Mouse (Mus musculus): ENCODE data around the gene Adgrg6.
A peak's percentile ranks its signal among the peaks of the same experiment; 100 is the strongest.

The Adgrg6 gene

DNA sequence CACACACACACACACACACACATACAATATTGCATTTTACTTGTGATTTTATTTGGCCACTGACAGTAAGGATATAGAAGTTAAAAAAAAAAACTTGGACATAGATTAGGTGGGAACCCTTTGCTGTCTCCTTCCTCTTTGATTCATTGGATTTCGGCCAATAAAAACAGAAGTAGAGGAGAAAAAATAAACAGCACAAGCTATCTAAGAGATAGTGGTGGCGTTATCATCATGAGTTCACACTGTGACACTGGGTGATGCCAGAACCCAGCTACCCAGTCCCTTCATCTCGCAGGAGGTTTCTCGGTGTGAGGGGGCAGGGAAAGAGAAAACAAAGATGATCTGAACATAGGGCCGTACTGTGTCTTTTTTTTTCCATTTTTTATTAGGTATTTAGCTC lies 62.2 kb downstream of the Adgrg6 start:
- DNase-seq (ENCODE audit: low spot score): no peak

GRCm38 (mm10) chr10:14482483-14482882 lies 63.0 kb downstream of the Adgrg6 start:
- no peak for DNase-seq (ENCODE audit: low spot score)

DNA sequence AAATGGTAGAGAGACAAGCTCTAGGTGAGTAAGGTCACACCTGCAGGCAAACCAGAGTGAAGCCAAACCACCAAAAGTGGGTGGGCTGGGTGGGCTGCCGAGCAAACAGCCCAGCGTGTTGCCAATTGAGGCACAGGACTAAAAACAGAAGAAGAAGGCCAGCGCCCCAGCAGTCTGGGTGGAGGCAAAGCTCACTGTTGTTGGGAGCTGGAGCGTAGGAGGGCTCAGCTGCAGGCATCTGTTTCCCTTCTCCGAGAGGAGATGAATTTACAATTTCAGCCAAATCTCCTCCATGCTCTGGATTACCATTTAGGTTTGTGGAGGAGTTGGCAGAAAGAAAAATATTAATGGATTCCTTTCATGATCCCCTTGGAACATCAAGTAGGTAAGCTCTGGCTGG lies 64.5 kb downstream of the Adgrg6 start:
- DNase-seq (ENCODE audit: low spot score): no peak

DNA sequence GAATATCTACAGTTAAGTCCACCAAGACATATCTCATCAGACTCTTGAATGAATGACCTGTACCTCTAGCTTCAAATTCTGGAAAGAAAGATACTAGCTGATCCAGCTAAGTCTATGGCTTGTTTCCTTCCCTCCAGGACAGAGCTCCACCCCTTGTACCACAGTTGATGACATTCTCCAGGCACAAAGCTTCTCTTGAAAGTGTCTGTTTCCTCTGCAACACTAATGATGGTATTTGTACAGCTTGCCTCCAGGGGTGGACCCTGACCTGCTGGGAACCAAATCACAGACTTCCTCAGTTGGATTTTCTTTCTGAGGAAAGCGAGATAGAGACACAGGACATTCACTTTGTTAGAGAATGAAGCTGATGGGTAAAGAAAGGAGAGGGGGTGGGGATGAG lies 69.1 kb downstream of the Adgrg6 start:
- no peak for DNase-seq (ENCODE audit: low spot score)

DNA sequence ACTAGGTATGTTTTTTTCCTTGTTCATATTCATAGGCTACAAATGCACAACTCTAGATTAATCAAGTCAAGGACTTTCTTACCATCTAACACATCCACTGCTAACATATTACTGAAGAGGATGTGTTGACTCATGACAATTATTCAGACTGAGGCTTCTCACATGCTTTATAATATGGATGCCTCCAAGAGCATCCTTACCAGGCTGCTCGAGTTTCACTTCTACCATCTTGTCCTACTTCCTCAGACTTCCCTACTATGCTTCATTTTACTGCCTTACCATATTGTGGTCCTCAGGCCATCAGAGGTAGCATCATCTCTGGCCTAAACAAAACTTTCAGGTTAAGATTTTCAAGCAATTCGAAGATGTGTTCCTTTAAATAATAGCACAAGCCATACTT lies 69.8 kb downstream of the Adgrg6 start:
- no peak for DNase-seq (ENCODE audit: low spot score)

DNA sequence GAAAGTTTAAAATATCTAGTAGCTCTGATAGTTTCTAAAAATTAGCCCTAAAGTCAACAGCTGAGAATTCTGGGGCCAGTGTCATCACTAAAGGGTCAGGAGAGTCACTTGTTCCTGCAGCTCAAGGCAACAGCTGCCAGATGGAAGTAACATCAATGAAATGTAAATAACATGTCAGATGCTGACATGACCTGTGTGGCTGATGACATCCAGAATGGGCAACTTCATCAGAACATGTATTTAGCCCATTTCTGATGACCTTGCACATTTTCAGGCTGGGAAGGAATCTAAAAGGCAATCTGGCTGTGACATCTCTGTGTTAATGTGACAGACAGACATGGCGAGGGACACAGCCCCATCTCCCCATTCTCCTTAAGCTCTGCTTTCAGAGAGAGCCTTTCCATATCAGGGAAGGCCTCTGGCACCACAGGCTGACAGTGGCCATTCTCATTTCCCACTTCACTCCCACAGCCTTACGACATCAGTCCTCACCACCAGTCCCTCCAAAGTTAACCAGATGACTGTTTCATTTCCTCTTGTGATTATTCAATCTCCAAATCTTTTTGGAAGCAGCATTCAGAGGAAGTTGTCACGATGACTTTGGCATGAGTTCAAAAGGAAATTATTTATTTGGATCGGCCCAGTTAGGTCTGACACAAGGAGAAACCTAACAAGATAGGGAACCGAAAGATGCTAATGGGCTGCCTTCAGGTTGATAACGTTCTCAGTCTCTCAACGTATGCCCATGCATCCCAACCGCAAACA lies 70.7 kb downstream of the Adgrg6 start:
- DNase-seq (ENCODE audit: low spot score): no peak

GRCm38 (mm10) chr10:14471039-14471550 lies 74.4 kb downstream of the Adgrg6 start:
- DNase-seq (ENCODE audit: low spot score): no peak

GRCm38 (mm10) chr10:14468623-14469022 lies 76.8 kb downstream of the Adgrg6 start:
- DNase-seq (ENCODE audit: low spot score): no peak

- no peak for DNase-seq (ENCODE audit: low spot score)
Observed at GRCm38 (mm10) chr10:14463796-14464511, 81.5 kb downstream of the Adgrg6 start.

DNA sequence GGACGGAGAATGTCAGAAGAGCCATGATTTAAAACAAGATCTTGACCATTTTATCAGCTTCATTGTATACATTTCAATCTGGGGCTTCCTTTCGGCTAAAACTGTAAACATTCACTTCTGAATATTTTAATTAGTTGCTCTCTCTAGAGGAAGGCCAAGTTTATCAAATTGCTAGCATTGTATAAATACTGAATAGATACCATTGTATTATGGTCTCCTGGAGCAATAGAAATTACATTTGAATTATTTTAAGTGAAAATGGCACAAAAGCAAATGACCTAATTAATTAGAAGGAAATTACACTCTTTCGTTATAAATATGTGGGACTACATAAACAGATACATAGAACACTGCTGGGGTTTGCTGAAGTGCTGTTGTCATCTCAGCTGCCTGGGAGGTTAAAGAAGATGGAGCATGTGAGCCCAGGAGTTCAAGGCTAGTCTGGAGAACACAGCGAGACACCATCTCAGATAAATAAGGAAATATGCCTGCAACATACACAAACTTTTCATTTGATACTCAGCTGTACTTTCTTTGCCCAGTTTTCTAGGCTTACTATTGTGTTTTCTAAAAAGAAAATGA lies 84.4 kb downstream of the Adgrg6 start:
- DNase-seq (ENCODE audit: low spot score): no peak

DNA sequence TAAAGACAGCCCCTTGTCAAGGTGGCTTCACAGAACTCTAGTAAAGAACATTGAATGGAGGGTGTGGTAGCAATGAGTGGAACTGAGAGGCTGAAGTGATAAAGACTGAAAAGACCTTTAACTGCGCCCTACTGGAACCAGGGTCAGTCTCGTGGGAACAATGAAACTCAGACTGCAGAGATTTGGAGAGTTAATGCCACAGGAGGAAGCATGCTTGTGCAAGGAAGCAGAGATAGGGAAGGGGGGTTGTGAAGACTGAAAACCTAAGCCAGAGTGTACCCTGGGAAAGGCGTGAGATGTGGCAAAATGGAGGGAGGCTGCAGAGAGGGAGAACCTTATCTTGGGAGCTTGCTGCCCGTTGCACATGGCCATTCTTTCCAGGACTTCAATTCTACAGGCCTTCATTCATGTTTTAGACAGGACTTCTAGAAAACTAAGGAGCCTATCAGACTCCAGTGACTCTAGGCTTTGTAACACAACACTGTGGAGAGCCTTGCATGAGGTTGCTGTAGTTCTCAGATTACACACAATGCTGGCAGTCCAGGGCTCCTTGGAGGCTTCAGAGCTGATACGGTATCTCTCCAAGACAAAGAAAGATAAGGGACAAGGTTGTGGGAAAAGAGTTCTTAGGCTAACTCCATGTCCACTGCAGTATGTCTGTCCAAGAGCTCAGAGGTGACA lies 85.1 kb downstream of the Adgrg6 start:
- DNase-seq (ENCODE audit: low spot score): no peak

DNA sequence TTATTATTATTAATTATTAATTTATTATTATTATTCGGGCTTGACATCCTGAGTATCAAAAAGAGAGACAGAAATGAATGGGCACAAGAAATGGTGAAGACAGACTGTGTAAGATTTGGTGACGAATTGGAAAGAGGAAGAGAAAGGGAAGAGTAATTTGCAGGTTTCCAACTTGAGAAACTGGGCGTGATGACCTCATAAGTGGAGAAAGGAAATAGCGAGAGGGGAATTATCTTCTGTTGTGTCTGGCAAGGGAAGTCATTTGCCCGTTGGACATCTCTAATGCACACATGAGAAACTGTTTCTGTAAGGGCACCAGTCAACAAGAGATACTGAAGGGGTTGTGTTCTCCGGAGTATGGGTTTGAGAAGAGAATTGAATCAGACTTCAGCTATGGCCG lies 85.6 kb downstream of the Adgrg6 start:
- DNase-seq (ENCODE audit: low spot score): no peak

DNA sequence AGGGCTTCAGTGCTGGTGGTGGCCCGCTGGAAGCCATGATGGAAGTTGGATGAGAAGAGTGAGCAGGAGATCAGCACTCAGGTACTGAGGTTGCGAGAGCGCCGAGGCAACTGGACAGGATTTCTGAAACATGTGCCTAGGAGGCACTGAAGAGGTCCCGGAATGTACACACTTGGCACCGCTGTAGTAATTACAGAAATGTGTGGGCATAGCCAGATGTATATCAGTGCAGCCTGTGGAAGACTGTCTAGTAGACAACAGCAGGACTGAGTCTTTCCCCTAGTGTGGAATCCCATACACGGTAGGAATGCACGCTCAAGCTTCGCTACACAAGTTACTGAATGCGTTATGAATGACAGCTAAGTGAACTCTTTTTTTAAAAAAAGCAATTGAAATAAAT lies 86.1 kb downstream of the Adgrg6 start:
- no peak for DNase-seq (ENCODE audit: low spot score)

DNA sequence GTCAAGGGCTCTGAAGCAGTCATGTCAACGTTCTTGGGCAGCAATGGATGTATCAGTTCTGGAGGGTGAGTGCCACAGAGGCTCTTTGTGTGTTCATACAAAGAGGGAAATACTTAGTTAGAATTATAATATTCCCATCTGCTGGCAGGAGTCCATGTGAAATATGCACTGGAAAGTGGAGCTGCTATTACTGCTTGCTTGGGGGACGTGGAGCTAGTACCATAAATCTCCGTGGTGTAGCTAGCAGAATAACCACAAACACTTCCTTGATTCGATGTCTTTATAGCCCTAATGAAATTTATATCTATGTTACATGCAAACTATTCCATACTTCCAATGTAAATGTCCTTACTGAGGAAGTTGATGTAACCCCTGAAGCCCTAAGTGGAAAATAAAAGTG lies 91.0 kb downstream of the Adgrg6 start:
- no peak for DNase-seq (ENCODE audit: low spot score)

DNA sequence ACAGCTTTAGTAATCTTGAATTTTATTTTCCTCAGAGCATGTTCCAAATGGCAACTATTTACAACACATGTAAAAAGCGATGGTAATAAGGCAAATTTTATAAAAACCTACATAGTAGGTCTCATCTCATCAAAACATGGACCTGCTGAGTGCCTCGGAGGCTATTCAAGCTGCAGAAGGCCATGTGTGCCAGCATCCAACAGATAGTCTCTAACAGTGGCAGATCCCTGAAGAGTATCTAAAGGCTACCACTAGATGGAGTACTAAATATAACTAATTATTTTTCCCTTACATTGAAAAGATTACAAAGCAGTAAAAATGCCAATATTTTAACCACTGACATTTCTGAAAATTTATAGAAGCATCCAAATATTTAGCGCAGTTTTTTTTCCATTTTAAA lies 93.6 kb downstream of the Adgrg6 start:
- no peak for DNase-seq (ENCODE audit: low spot score)

- peak; percentile 12 for DNase-seq (ENCODE audit: low spot score)
Observed at GRCm38 (mm10) chr10:14450073-14450472, 95.4 kb downstream of the Adgrg6 start.

- no peak for DNase-seq (ENCODE audit: low spot score)
Observed at GRCm38 (mm10) chr10:14445590-14446291, 99.7 kb downstream of the Adgrg6 start.

DNA sequence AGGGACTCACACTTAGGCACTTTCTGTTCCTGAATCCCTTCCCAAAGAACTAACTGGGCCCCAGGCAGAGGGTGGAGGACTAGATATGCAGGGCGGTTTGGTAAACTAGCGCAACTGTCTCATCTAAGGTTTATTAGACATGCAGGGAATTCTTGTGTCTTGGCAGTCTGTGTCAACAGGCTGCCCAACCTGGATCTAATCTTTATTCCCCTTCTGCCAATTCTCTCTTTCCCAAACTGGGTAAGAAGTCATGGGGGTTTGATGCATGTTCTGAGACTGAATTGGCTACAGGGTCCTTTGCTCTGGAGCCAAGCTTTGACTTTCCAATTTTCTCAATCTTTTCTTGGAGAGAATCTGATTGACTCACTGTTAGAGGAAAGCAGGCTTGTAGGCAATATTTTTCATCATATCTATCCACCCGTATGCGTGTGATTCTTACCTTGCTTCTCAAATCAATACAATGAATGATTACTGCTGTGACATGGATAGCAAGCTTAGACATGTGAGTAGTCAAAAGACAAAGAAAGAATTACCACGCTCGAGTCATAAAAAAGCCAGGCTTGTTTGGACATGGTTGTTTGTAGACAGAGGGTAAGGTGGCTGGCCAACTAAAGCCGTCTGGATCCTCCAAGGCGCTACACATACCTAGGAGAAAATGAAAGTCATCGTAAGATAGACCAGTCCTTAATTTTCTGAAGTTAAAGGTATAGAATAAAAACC lies 104.4 kb downstream of the Adgrg6 start:
- no peak for DNase-seq (ENCODE audit: low spot score)

GRCm38 (mm10) chr10:14404070-14404469 lies 141.4 kb downstream of the Adgrg6 start:
- DNase-seq (ENCODE audit: low spot score): no peak

DNA sequence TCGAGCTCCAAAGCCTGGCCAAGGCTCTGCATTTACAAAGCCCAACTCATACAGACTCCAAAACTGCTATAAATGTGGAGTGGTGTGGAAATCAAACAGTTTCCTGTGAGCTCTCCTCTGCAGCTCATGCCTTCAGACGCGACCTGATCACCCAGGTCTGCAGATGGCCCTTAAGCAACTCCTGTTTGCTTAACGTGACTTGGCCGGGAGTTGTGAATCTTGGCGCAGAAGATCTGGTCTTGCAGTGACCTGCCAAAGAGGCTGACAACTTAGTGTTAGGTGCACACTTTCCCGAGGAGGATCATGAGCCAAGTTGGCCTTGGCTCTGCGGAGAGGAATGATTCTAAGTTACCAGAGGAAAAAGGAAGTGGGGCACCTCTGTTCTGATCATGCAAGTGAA lies 143.7 kb downstream of the Adgrg6 start:
- DNase-seq (ENCODE audit: low spot score): no peak

GRCm38 (mm10) chr10:14391025-14391639 lies 154.3 kb downstream of the Adgrg6 start:
- peak; percentile 65 for DNase-seq (ENCODE audit: low spot score)
